Mouse (Mus musculus) stomach, embryonic 16.5 days (tissue): ENCODE data around the gene Snapin. TPM values are rescaled to one million over a fixed set of nuclear protein-coding genes. Genes with fewer than 3 reads are reported as not detected.

Experiments
- ATAC-seq: fragments of 200-750 bp; cut with Nextera tagmentation; 2 replicates; pipeline ENCODE4 v1.8.0; 2017; ENCODE audit warnings: moderate number of reproducible peaks, moderate TSS enrichment; ENCODE audit not compliant: insufficient read depth, low FRiP score
- H3K27ac ChIP-seq: fragments of 300-500 bp; sonication (generic); 2 replicates; pipeline ENCODE4 v1.5.1; 2014; ENCODE audit warnings: low read length
- H3K27me3 ChIP-seq: fragments of 300-500 bp; sonication (generic); 2 replicates; pipeline ENCODE4 v1.6.1; 2014; ENCODE audit warnings: low read length, control low read depth, mixed read lengths; ENCODE audit not compliant: control insufficient read depth, insufficient read depth
- H3K36me3 ChIP-seq: fragments of 300-500 bp; sonication (generic); 2 replicates; pipeline ENCODE4 v1.6.1; 2014; ENCODE audit warnings: low read length; ENCODE audit not compliant: control insufficient read depth, insufficient read depth
- H3K4me1 ChIP-seq: fragments of 300-500 bp; sonication (generic); 2 replicates; pipeline ENCODE4 v1.6.1; 2014; ENCODE audit warnings: low read length, control low read depth, mixed read lengths; ENCODE audit not compliant: control insufficient read depth, insufficient read depth
- H3K4me2 ChIP-seq: fragments of 300-500 bp; sonication (generic); 2 replicates; pipeline ENCODE4 v1.6.1; 2014; ENCODE audit warnings: low read depth, low read length, mixed read lengths
- H3K4me3 ChIP-seq: fragments of 300-500 bp; sonication (generic); replicated peaks from 2 replicates; pipeline ENCODE4 v1.5.1; 2014; ENCODE audit warnings: mild to moderate bottlenecking, low read length
- H3K9ac ChIP-seq: fragments of 300-500 bp; sonication (generic); 2 replicates; pipeline ENCODE4 v1.6.1; 2014; ENCODE audit warnings: low read length
- H3K9me3 ChIP-seq: fragments of 300-500 bp; sonication (generic); replicated peaks from 2 replicates; pipeline ENCODE4 v1.6.1; 2016; ENCODE audit warnings: low read length, control low read depth; ENCODE audit not compliant: control insufficient read depth
- WGBS: fragments of 180-500 bp; shearing (Covaris S2); extraction: QIAGEN DNeasy Blood & Tissue Kit; methylation state at CpG from one replicate; pipeline ENCODE4 v1.1.7; 2014; 5-methylcytosine and 5-hydroxymethylcytosine counted together
- polyA plus RNA-seq: library from polyadenylated mRNA; unstranded; fragments of >200 nt; fragmentation: Nextera tagmentation; extraction: Ambion mirVana; gene quantifications from 2 replicates; pipeline ENCODE4 v1.2.1, GENCODE M21; 2015

Snapin gene
- polyA plus RNA-seq, 1 experiment from 2014 or later, result 79.1 TPM

DNA sequence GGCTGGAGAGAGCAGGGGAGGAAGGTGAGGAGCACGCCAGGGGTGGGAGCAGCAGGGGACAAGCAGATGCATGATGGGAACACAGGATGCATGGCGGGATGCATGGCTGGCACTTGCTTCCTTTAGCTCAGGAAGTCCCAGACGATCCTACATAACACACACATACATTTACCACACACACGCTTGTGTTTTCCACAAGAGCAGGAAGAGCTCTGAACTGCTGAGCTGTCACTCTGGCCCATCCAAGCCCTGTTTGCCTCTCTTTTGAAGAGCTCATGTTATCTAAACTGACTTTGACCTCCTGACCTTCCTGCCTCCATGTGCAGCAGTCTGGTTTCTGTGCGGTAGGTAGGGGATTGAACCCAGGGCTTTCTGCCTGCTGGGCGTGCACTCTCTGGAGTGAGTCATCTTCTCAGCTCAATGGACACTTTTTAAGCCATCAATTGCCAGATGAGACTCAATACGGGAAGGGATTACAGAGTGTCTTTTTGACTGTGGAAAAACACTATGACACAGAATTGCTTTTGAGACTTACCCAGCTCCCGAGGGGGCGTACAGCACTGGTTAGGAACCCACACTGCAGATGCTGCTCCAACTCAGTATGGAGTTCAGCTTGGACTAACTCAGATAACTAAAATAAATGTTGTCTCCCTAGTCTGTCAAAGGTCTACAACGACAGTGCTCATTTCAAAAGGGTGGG lies 39.3 kb downstream of the Snapin start:
- 0 out of 2 replicates have a peak overlapping the region, but pooled peaks have one; percentile 26 for H3K4me2 ChIP-seq
- 43% methylated on average over 10 of the region's 10 CpGs for WGBS
- no peak for ATAC-seq
- H3K27ac ChIP-seq, result no peak overlapping the region; the same call in 1 of the 2 replicates
- H3K9ac ChIP-seq, result no peak overlapping the region
- peaks cover 9% of the 10 kb centered on the region for H3K4me1 ChIP-seq
- no peaks in the 10 kb centered on the region for H3K36me3 ChIP-seq
- no peak overlapping the region for H3K4me3 ChIP-seq
- H3K9me3 ChIP-seq, result no peaks in the 10 kb centered on the region
- H3K27me3 ChIP-seq, result no peaks in the 10 kb centered on the region

DNA sequence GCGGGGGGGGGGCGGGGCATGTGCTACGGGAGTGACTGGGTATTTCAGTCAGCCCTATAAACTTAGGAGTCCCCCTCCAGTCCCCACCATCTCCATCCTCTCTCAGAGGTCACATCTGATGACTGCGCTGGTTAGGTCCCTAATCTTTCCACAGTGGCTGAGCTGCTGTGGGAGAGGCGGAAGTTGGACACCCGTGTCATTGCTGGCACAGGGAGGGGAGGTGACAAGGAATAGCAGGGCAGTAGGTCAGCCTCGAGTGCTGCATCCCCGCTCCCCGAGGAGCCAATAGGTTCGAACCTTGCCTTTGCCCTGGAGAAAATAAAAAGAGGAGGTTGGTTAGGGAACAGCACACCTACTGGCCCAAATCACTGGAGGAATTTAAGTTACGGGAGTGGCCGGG lies 40.0 kb downstream of the Snapin start:
- ATAC-seq, result no peak
- 0 out of 2 replicates have a peak overlapping the region, but pooled peaks have one; percentile 26 for H3K4me2 ChIP-seq
- WGBS, result 26% methylated on average over 12 of the region's 12 CpGs

DNA sequence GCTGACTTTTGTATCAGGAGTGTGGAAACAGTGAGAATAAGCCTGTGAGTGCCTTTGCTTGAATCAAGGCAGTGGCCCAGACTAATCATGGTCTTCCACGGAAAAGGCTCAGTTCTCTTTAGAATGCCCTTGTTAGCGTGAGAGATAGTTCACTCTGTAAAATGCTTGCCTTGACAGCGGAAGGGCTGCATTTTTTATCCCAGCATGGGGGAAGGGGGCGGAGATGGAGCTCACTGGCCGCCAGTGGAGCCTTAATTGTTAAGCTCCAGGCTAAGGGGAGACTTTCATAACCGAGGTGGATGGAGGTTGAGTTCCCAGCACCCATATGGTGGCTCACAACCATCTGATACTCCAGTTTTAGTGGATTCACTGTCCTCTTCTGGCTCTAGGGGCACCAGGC lies 42.2 kb downstream of the Snapin start:
- Histone ChIP-seq H3K27me3 (no peaks in the 10 kb centered on the region), H3K9me3 (no peaks in the 10 kb centered on the region), H3K4me1 (peaks cover 13% of the 10 kb centered on the region), H3K36me3 (no peaks in the 10 kb centered on the region), H3K4me3 (no peak overlapping the region), H3K27ac (no peak overlapping the region; the same call in 1 of the 2 replicates), H3K9ac (no peak overlapping the region), H3K4me2 (no peak overlapping the region)
- WGBS, result 54% methylated on average over 6 of the region's 6 CpGs
- no peak for ATAC-seq

More for the DNA sequence above, 40.0 kb downstream of the Snapin start:
- Histone ChIP-seq H3K9me3 (no peaks in the 10 kb centered on the region), H3K4me1 (peaks cover 9% of the 10 kb centered on the region), H3K4me3 (no peak overlapping the region), H3K36me3 (no peaks in the 10 kb centered on the region), H3K27ac (no peak overlapping the region; the same call in 1 of the 2 replicates), H3K27me3 (no peaks in the 10 kb centered on the region), H3K9ac (no peak overlapping the region)

- Histone ChIP-seq H3K27ac (peak overlapping the region; percentile 92), H3K4me3 (peak overlapping the region; percentile 38), H3K4me2 (peak overlapping the region; percentile 52), H3K27me3 (no peaks in the 10 kb centered on the region), H3K4me1 (peaks cover 13% of the 10 kb centered on the region), H3K9ac (peak overlapping the region; percentile 66), H3K36me3 (no peaks in the 10 kb centered on the region), H3K9me3 (no peaks in the 10 kb centered on the region)
- 25% methylated on average over 7 of the region's 7 CpGs for WGBS
- no peak for ATAC-seq
Measured at GRCm38 (mm10) chr3:90447123-90447494, 43.7 kb downstream of the Snapin start.

DNA sequence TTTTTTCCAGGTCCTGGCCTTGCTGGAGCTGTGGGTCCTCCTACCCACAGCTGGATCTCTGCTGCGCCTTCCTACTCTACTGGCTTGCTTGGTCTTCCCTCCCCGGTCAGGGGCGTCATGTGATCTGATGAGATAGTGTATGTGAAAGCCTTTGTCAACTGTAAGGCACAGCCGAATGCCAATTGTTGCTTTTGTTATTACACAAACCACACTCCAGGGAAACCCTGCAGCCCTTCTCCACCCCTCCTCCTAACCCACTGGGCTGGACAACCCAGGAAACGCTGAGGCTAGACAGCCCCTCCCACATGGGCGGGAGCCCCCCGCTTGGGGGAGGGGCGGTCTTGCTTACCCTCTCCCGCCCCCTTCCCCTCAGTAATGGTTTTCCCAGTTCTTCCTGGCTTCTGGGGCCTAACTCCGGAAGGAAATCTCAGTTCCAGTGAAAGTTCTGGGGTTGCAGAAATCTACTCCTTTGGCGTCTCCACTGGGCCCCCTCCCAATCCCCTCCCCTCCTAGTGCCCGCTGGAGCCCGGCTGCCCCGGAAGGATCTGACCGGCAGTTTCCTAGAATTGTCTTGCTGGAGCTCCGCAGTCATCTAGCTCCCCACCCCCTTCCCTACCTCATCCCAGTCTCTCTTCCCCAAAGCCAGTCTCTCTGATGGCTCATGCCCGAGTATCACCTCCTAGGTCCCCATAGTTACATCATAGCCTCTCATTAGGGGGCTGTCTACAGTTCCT lies 44.3 kb downstream of the Snapin start:
- Histone ChIP-seq H3K4me1 (peaks cover 12% of the 10 kb centered on the region), H3K4me2 (peak overlapping the region; percentile 52), H3K27me3 (no peaks in the 10 kb centered on the region), H3K4me3 (peak overlapping the region; percentile 38), H3K36me3 (no peaks in the 10 kb centered on the region), H3K27ac (peak overlapping the region; percentile 92), H3K9ac (peak overlapping the region; percentile 66), H3K9me3 (no peaks in the 10 kb centered on the region)
- under 1% methylated on average over 17 of the region's 17 CpGs for WGBS
- ATAC-seq, result peak; percentile 94

GRCm38 (mm10) chr3:90445417-90446200 lies 45.2 kb downstream of the Snapin start:
- 61% methylated on average over 11 of the region's 11 CpGs for WGBS
- Histone ChIP-seq H3K9ac (peak overlapping the region; percentile 50; the same call in 1 of the 2 replicates), H3K4me1 (peaks cover 11% of the 10 kb centered on the region), H3K4me3 (no peak overlapping the region), H3K27me3 (no peaks in the 10 kb centered on the region), H3K9me3 (no peaks in the 10 kb centered on the region), H3K36me3 (no peaks in the 10 kb centered on the region), H3K27ac (peak overlapping the region; percentile 85), H3K4me2 (peak overlapping the region; percentile 52)
- ATAC-seq, result no peak

- Histone ChIP-seq H3K9ac (no peak overlapping the region), H3K36me3 (no peaks in the 10 kb centered on the region), H3K4me3 (no peak overlapping the region), H3K9me3 (no peaks in the 10 kb centered on the region), H3K27ac (no peak overlapping the region), H3K4me2 (no peak overlapping the region), H3K27me3 (no peaks in the 10 kb centered on the region), H3K4me1 (peaks cover 11% of the 10 kb centered on the region)
- no peak for ATAC-seq
- WGBS, result 90% methylated on average over 3 of the region's 3 CpGs
Measured at GRCm38 (mm10) chr3:90443977-90444376, 46.9 kb downstream of the Snapin start.

DNA sequence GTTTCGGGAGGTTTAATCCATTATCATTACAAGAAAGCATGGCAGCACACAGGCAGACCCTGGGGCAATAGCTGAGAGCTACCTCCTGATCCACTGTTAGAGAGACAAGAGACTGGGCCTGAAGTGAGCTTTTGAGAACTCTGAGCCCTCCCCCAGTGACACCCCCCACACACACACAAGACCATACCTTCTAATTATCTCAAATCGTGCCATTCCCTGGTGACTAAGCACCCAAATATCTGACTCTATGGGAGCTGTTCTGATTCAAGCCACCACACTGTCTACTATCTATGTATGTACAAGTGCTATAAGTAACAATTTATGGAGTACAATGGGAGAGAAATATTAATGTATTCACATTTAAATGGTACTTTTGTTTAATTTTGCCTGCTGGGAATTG lies 50.1 kb downstream of the Snapin start:
- ATAC-seq, result no peak
- Histone ChIP-seq H3K9ac (no peak overlapping the region), H3K9me3 (no peaks in the 10 kb centered on the region), H3K27me3 (no peaks in the 10 kb centered on the region), H3K27ac (no peak overlapping the region), H3K4me3 (no peak overlapping the region), H3K4me2 (no peak overlapping the region), H3K4me1 (peaks cover 3% of the 10 kb centered on the region), H3K36me3 (no peaks in the 10 kb centered on the region)
- 76% methylated on average over 2 of the region's 2 CpGs for WGBS
